Mouse (Mus musculus): Measurements from ENCODE around the gene Gm960.

Gm960 gene

GRCm38 (mm10) chr19:4698205-4698677 is at the start of gene Gm960:
TSS of gene Gm960 (minus strand) at chr19:4698668.
- DNase-seq (ENCODE audit: low spot score in 2 of 2) = peak; percentile 64 to 76

- no peak for DNase-seq (ENCODE audit: low spot score in 2 of 2)
These were observed 49.3 kb upstream of the Gm960 start for GRCm38 (mm10) chr19:4747631-4748312.

- peak in 1 of 2 experiments; percentile 14 for DNase-seq (ENCODE audit: low spot score in 2 of 2)
These were observed 48.1 kb upstream of the Gm960 start for GRCm38 (mm10) chr19:4746611-4747010.

- no peak for DNase-seq (ENCODE audit: low spot score in 2 of 2)
These were observed 47.2 kb upstream of the Gm960 start for GRCm38 (mm10) chr19:4745681-4746080.

GRCm38 (mm10) chr19:4745057-4745456 is 46.6 kb upstream of the Gm960 start:
- no peak for DNase-seq (ENCODE audit: low spot score in 2 of 2)

DNA sequence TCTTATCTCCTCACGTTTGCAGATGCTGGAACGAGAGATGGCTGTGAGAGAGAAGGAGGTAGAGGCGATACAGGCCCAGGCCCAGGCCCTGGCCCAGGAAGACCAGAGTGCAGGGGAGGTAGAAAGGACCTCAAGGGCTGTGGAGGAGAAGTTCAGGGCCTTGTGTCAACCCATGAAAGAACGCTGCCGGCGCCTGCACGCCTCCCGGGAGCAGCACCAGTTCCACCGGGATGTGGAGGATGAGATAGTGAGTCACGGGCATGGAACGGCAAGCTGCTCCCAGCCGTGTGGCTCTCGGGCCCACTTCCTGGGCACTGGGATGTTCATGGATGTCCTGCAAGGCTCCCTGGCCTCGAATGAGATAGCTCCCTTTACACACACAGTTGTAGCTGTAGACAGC is 45.6 kb upstream of the Gm960 start:
- DNase-seq (ENCODE audit: low spot score in 2 of 2) = no peak

DNA sequence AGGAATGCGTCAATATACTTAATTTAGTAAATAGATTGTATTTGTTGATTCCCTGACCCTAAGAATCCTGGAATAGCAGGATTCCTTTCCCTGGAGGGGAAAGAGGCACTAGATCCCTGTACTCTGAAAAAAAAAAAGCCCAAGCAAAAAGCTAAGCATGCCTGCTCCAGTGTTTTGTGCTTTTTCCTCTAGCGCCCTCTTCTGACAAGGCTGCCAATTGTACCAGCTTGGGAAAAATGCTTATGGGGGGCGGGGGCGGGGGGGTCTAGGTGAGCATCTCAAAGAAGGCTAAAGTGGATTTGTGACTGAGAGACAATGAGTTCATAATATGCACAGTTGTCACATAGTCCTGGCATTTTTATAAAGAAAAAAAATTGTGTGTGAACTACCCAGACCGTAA is 45.1 kb upstream of the Gm960 start:
- DNase-seq (ENCODE audit: low spot score in 2 of 2) = no peak

- DNase-seq (ENCODE audit: low spot score in 2 of 2) = no peak
These were observed 43.8 kb upstream of the Gm960 start for GRCm38 (mm10) chr19:4742229-4742628.

- no peak for DNase-seq (ENCODE audit: low spot score in 2 of 2)
These were observed 43.0 kb upstream of the Gm960 start for GRCm38 (mm10) chr19:4741482-4741881.

DNA sequence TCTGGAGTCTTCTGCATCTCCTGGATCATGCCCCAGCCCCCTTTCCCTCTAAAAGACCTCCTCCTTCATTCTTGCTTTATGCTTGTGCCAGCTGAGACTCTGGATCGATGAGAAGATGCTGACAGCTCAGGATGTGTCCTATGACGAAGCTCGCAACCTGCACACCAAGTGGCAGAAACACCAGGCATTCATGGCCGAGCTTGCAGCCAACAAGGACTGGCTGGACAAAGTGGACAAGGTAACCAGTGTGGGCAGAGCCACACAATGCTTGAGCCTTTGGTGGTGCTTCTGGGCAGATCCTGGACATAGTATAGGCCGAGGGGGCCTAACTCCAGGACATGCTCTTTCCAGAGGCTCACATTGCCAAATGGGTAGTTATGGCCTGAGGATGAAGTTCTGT is 41.3 kb upstream of the Gm960 start:
- DNase-seq (ENCODE audit: low spot score in 2 of 2) = no peak

GRCm38 (mm10) chr19:4739053-4739452 is 40.6 kb upstream of the Gm960 start:
- no peak for DNase-seq (ENCODE audit: low spot score in 2 of 2)

DNA sequence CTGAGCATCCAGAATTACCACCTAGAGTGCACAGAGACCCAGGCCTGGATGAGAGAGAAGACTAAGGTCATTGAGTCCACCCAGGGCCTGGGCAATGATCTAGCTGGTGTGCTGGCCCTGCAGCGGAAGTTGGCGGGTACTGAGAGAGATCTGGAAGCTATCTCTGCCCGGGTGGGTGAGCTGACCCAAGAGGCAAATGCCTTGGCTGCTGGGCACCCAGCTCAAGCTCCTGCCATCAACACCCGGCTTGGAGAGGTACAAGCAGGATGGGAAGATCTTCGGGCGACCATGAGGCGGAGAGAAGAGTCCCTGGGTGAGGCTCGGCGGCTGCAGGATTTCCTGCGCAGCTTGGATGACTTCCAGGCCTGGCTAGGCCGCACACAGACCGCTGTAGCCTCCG is 39.4 kb upstream of the Gm960 start:
- no peak for DNase-seq (ENCODE audit: low spot score in 2 of 2)

GRCm38 (mm10) chr19:4733052-4733451 is 34.6 kb upstream of the Gm960 start:
- no peak for DNase-seq (ENCODE audit: low spot score in 2 of 2)

DNA sequence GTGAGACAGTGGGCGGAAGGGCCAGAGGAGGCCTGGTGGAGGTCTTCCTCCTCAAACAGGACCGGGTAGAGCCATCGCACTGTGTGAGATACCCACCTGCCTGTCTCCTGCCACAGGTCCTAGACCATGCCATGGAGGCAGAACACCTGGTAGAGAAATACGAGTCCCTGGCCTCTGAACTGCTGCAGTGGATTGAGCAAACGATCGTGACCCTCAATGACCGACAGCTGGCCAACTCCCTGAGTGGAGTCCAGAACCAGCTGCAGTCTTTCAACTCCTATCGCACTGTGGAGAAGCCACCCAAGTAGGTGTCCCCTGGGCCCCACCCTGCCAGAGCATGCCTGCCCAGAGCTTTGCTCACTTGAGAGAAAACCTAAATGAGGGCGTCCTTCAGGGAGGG is 30.7 kb upstream of the Gm960 start:
- no peak for DNase-seq (ENCODE audit: low spot score in 2 of 2)

DNA sequence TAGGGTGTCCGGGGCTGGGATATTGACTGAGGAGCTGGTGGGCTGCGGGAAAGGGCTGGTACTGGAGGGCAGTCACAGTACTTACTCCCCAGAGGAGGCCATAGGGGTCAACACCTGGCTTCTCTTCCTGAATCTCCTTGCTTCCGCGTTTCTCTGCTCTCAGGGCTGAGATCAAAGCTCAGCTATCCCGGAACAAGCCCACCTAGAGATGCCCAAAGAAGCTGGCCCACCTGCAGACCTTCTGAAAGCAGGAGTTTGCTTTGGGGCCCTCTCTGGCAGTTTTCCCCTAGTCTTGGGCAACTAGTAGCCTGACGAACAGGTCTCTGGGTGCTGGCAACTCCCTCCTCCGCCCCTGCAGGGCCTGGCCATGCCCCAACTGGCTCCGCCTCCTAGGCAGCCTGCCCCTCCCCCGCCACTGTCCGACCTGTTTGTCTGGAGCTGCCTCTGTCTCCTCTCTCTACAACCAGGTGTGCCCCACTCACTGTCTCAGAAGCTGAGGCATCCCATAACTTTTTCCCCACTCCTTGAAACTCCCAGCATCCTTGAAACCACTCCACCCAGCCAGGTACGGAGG is 22.3 kb upstream of the Gm960 start:
- peak; percentile 89 to 92 for DNase-seq (ENCODE audit: low spot score in 2 of 2)

- DNase-seq (ENCODE audit: low spot score in 2 of 2) = peak in 1 of 2 experiments; percentile 26
These were observed 21.6 kb upstream of the Gm960 start for GRCm38 (mm10) chr19:4720112-4720511.

GRCm38 (mm10) chr19:4719351-4719764 is 20.9 kb upstream of the Gm960 start:
- DNase-seq (ENCODE audit: low spot score in 2 of 2) = peak; percentile 25 to 74

- DNase-seq (ENCODE audit: low spot score in 2 of 2) = peak in 1 of 2 experiments; percentile 19
These were observed 20.2 kb upstream of the Gm960 start for GRCm38 (mm10) chr19:4718716-4719115.

GRCm38 (mm10) chr19:4717281-4717680 is 18.8 kb upstream of the Gm960 start:
- DNase-seq (ENCODE audit: low spot score in 2 of 2) = no peak

- no peak for DNase-seq (ENCODE audit: low spot score in 2 of 2)
These were observed 18.3 kb upstream of the Gm960 start for GRCm38 (mm10) chr19:4716756-4717155.

DNA sequence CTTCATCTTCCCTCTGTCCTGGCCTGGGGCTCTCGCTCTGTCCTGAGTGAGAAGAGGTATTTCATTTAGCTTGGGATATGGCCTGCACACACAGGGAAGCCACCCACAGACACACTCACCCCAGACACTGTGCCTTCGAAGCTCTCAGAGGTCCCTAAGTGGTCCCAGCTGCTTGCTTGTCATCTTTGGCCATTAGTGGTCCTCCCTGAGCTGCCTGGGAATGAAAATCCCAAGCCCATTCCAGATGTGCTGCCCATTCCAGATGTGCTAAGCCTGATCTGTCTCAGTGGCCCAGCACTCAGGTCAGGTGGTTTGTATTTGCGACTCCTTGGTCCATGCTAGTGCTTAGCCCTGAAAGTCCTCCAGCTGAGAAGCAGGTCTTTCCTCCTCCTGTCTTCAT is 15.4 kb upstream of the Gm960 start:
- no peak for DNase-seq (ENCODE audit: low spot score in 2 of 2)

DNA sequence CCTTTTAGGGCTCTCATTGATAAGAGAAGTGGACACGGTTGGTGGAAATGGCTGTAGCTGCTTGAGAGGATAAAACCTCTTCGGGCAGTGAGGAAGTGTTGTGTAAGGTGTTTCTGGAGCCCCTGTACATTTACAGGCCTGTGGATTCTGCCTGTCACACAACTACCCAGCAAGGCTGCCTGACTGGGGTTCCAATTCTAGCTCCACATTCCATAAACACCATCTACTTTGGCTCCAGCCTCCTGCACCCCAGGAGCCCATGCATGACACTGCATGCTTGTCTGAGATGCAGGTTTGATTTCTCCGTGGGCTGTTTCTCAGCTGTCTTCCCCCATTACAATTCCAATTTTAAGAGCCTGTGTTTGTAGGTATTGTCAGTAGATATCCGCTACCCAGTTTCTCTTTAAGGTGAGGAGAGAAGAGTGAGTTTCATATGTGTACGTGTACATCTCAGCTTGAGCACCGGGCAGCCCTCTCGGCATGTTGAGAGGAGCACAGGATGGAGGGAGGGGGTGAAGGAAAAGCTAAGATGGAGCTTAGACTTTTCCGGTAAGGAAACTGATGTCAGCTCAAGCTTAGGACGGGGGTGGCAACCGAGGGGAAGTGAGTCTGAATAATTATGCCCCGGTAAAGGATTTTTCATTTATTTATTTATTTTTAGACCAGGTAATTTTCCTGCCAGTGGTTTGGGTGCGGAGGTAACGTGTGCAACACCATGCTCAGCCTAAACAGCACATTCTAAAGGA is 14.5 kb upstream of the Gm960 start:
- no peak for DNase-seq (ENCODE audit: low spot score in 2 of 2)

Measured in urinary bladder, adult 18-20 months (tissue).